Comparison of ENCODE assay signal across 8 mouse cellular contexts in genomic region chr9:86571540-86572135, GRCm38 (mm10). TPM values are rescaled to one million over a fixed set of nuclear protein-coding genes. Genes with fewer than 3 reads are reported as not detected.
DNase-seq lines count a peak whose midpoint lies in the region; ATAC-seq lines count a peak whose summit lies in the region.

TSS of gene Pgm3 (minus strand) at chr9:86571842.
TSS of gene Rwdd2a (plus strand) at chr9:86571991.

- peaks cover 8 to 12% of the 10 kb centered on the region in 2 experiments for H3K4me1 ChIP-seq in heart, embryonic 14.5 days (ENCODE audit: control insufficient read depth in 2 of 2, insufficient read depth in 2 of 2, low read length in 2 of 2)
- peaks cover 28% of the 10 kb centered on the region for H3K4me1 ChIP-seq in liver, embryonic 13.5 days (replicated peaks)
- H3K4me1 ChIP-seq in stomach, embryonic 16.5 days (ENCODE audit: control insufficient read depth, insufficient read depth, low read length): peaks cover 19% of the 10 kb centered on the region

- under 1% methylated on average over 59 of the region's 59 CpGs for WGBS in heart, embryonic 14.5 days
- under 1% methylated on average over 59 of the region's 59 CpGs for WGBS in liver, embryonic 13.5 days (ENCODE audit: insufficient replicate concordance)
- WGBS in stomach, embryonic 16.5 days: under 1% methylated on average over 59 of the region's 59 CpGs

- H3K4me2 ChIP-seq in heart, embryonic 14.5 days (ENCODE audit: low read length): peak within 1 kb of the TSS; percentile 99
- peak within 1 kb of the TSS; percentile 100 for H3K4me2 ChIP-seq in liver, embryonic 13.5 days
- H3K4me2 ChIP-seq in stomach, embryonic 16.5 days (ENCODE audit: low read depth, low read length): peak within 1 kb of the TSS; percentile 100

- ATAC-seq in erythroid progenitor cell, adult 5-6 weeks (replicated peaks; ENCODE audit: low FRiP score, poor library complexity, severe bottlenecking): peak; percentile 95
- ATAC-seq in heart, embryonic 14.5 days (ENCODE audit: insufficient number of reproducible peaks, insufficient read depth, low FRiP score, low read depth): peak; percentile 97
- peak; percentile 96 for ATAC-seq in liver, embryonic 13.5 days (ENCODE audit: low read depth)
- peak; percentile 97 for ATAC-seq in stomach, embryonic 16.5 days (ENCODE audit: insufficient read depth, low FRiP score)

- H3K4me3 ChIP-seq in heart, embryonic 14.5 days (ENCODE audit: control insufficient read depth in 1 of 2, insufficient read depth in 1 of 2, low read depth in 1 of 2, low read length in 2 of 2): peak within 1 kb of the TSS; percentile 86 to 87
- peak within 1 kb of the TSS; percentile 74 for H3K4me3 ChIP-seq in liver, embryonic 13.5 days (replicated peaks)
- peak within 1 kb of the TSS; percentile 89 for H3K4me3 ChIP-seq in stomach, embryonic 16.5 days (replicated peaks; ENCODE audit: low read length)

- peak; percentile 95 for DNase-seq in CD4-positive helper T cell, adult 2 months (ENCODE audit: low read depth, low spot score)
- peak; percentile 89 for DNase-seq in brain, embryonic 18.5 days (ENCODE audit: low read depth, low spot score)
- DNase-seq in kidney, postnatal 14 days: peak; percentile 98
- DNase-seq in liver, embryonic 13.5 days: peak; percentile 91
- peak; percentile 95 for DNase-seq in neural tube, embryonic 10.5 days (ENCODE audit: extremely low spot score, low spot score)

- H3K36me3 ChIP-seq in heart, embryonic 14.5 days (ENCODE audit: control insufficient read depth, insufficient read depth, low read length): peaks cover 28% of the 10 kb centered on the region
- H3K36me3 ChIP-seq in liver, embryonic 13.5 days: peaks cover 15% of the 10 kb centered on the region
- peaks cover 3% of the 10 kb centered on the region for H3K36me3 ChIP-seq in stomach, embryonic 16.5 days (ENCODE audit: control insufficient read depth, insufficient read depth, low read length)

- no peaks in the 10 kb centered on the region for H3K9me3 ChIP-seq in heart, embryonic 14.5 days (ENCODE audit: control insufficient read depth, low read length)
- no peaks in the 10 kb centered on the region for H3K9me3 ChIP-seq in liver, embryonic 13.5 days (replicated peaks)
- no peaks in the 10 kb centered on the region for H3K9me3 ChIP-seq in stomach, embryonic 16.5 days (replicated peaks; ENCODE audit: control insufficient read depth, low read length)

- peak within 1 kb of the TSS; percentile 58 to 76; a peak in 3 of 4 replicates for H3K27ac ChIP-seq in heart, embryonic 14.5 days (replicated peaks in 1 of 2; ENCODE audit: control insufficient read depth in 1 of 2, insufficient read depth in 1 of 2, low read depth in 2 of 2, low read length in 2 of 2)
- H3K27ac ChIP-seq in liver, embryonic 13.5 days: peak within 1 kb of the TSS; percentile 72
- H3K27ac ChIP-seq in stomach, embryonic 16.5 days (ENCODE audit: low read length): peak within 1 kb of the TSS; percentile 88

- H3K27me3 ChIP-seq in heart, embryonic 14.5 days (ENCODE audit: control insufficient read depth, insufficient read depth, low read length): no peaks in the 10 kb centered on the region
- no peaks in the 10 kb centered on the region for H3K27me3 ChIP-seq in liver, embryonic 13.5 days
- no peaks in the 10 kb centered on the region for H3K27me3 ChIP-seq in stomach, embryonic 16.5 days (ENCODE audit: control insufficient read depth, insufficient read depth, low read length)

- peak within 1 kb of the TSS; percentile 85 for H3K9ac ChIP-seq in heart, embryonic 14.5 days (ENCODE audit: low read length)
- H3K9ac ChIP-seq in liver, embryonic 13.5 days: peak within 1 kb of the TSS; percentile 72
- H3K9ac ChIP-seq in stomach, embryonic 16.5 days (ENCODE audit: low read length): peak within 1 kb of the TSS; percentile 89

RNA-seq across cellular contexts. Expression of gene Pgm3, which starts in this region (rescaled TPM):
- total RNA-seq in erythroid progenitor cell, adult 5-6 weeks (2015; ENCODE audit: low replicate concordance): 5.0 and 9.0 TPM in 2 replicates
- total RNA-seq in erythroid progenitor cell, adult 5-6 weeks (2017; ENCODE audit: low replicate concordance): 1.5 and 2.9 TPM in 2 replicates
- polyA plus RNA-seq in heart, embryonic 14.5 days (2014; fragmentation: Nextera tagmentation; extraction: Ambion mirVana): 16.6 and 20.3 TPM in 2 replicates
- 17.0 and 21.9 TPM in 2 replicates for polyA plus RNA-seq in liver, embryonic 13.5 days (2015; fragmentation: Nextera tagmentation; extraction: Ambion mirVana)
- 34.0 and 36.9 TPM in 2 replicates for polyA plus RNA-seq in stomach, embryonic 16.5 days (2015; fragmentation: Nextera tagmentation; extraction: Ambion mirVana)

RNA-seq across cellular contexts. Expression of gene Rwdd2a, which starts in this region (rescaled TPM):
- total RNA-seq in erythroid progenitor cell, adult 5-6 weeks (2015; ENCODE audit: low replicate concordance): 3.8 TPM in 1 of 2 replicates, not detected in the other
- total RNA-seq in erythroid progenitor cell, adult 5-6 weeks (2017; ENCODE audit: low replicate concordance): not detected in 2 replicates
- 4.2 and 4.8 TPM in 2 replicates for polyA plus RNA-seq in heart, embryonic 14.5 days (2014; fragmentation: Nextera tagmentation; extraction: Ambion mirVana)
- polyA plus RNA-seq in liver, embryonic 13.5 days (2015; fragmentation: Nextera tagmentation; extraction: Ambion mirVana): 0.80 and 1.2 TPM in 2 replicates
- polyA plus RNA-seq in stomach, embryonic 16.5 days (2015; fragmentation: Nextera tagmentation; extraction: Ambion mirVana): 2.4 TPM in 2 replicates

Comparison
In these comparisons a context has a peak if more than half of its experiments do, and no peak if none do; other contexts are left out.
1. Peak in every context shown above with its lines: DNase-seq, ATAC-seq, H3K4me3 ChIP-seq and H3K27ac ChIP-seq.